Mouse (Mus musculus): Measurements from ENCODE around the gene Acss3. TPM values are rescaled to one million over a fixed set of nuclear protein-coding genes. Genes with fewer than 3 reads are reported as not detected.

The Acss3 gene
- polyA plus RNA-seq, 1 experiment from 2014 or later: 2.6 TPM

DNA sequence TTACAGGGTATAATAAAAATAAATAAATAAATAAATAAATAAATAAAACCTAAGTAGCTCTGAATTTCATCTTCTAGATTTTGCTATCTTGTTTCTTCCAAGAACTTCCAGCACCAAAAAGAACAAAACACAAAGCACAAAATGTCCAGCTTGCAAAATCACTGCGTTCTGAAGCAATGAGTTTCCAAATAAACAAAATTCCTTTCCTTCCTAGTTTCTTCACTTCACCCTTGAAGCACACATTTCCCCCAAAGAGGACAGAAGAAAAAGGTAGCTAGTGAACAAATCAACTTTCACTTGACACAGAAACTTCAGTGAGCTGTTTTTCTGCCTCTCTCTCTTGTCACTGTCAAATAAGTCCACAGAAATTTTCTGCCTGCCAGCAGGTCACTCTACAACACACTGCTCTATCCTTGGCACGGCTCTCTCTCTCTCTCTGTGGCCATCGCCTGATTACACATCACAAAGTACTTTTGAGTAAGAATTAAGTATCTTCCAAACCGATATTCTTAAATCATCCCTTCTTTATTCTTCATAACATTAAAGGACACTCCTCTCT lies 6.7 kb downstream of the Acss3 start:
- ATAC-seq (ENCODE audit: low FRiP score) (no peak), DNase-seq (ENCODE audit: low spot score, missing footprints) (no peak)
- Histone ChIP-seq H3K36me3 (ENCODE audit: control insufficient read depth, insufficient read depth, low read length) (no peaks in the 10 kb centered on the region), H3K4me2 (no peak overlapping the region), H3K9ac (ENCODE audit: low read length) (no peak overlapping the region), H3K4me1 (ENCODE audit: control insufficient read depth, insufficient read depth, low read length) (no peaks in the 10 kb centered on the region), H3K27me3 (ENCODE audit: control insufficient read depth, insufficient read depth, low read length) (no peaks in the 10 kb centered on the region), H3K9me3 (ENCODE audit: control insufficient read depth, low read length) (no peaks in the 10 kb centered on the region), H3K27ac (ENCODE audit: low read depth, low read length) (no peak overlapping the region), H3K4me3 (ENCODE audit: low read depth, low read length) (no peak overlapping the region)
- WGBS: 72% methylated on average over 4 of the region's 4 CpGs

DNA sequence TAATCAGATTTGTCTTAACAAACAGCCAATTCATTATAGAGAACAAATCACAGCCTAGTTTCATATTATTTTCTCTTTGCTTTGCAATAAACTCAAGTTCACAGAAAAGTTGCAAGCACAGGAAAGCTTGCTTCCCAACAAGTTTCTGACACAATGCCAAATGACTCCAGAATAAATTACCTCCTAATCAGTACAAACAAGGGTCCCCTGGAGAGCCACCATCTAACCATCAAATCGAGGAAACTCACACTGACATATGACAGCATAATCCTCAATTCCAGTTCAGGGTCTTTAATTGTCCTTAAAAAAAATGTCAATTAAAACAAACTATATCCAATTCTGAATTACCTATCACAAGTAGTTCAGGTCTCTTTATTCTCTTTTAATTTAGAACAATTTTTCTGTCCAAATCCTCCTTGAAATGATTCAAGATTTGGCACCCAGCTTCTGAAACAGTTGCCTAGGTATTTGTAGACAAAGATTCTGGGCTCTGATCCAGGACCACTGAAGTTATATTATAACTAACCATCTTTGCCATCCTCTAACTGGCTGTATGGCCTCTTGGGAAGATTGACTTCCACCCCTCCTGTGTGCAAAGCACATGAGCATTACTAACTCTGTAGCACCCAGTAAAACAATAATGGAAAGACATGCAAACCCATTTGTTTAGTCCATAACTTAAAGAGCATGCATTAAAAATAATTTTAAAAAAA lies 7.4 kb downstream of the Acss3 start:
- no peak overlapping the region for H3K27ac ChIP-seq (ENCODE audit: low read depth, low read length)
- no peaks in the 10 kb centered on the region for H3K4me1 ChIP-seq (ENCODE audit: control insufficient read depth, insufficient read depth, low read length)
- H3K27me3 ChIP-seq (ENCODE audit: control insufficient read depth, insufficient read depth, low read length): no peaks in the 10 kb centered on the region
- no peak overlapping the region for H3K9ac ChIP-seq (ENCODE audit: low read length)
- no peaks in the 10 kb centered on the region for H3K9me3 ChIP-seq (ENCODE audit: control insufficient read depth, low read length)
- WGBS: 36% methylated on average over 1 of the region's 1 CpGs
- no peak overlapping the region for H3K4me2 ChIP-seq
- H3K4me3 ChIP-seq (ENCODE audit: low read depth, low read length): no peak overlapping the region
- no peak for ATAC-seq (ENCODE audit: low FRiP score)
- no peaks in the 10 kb centered on the region for H3K36me3 ChIP-seq (ENCODE audit: control insufficient read depth, insufficient read depth, low read length)
- DNase-seq (ENCODE audit: low spot score, missing footprints): no peak

DNA sequence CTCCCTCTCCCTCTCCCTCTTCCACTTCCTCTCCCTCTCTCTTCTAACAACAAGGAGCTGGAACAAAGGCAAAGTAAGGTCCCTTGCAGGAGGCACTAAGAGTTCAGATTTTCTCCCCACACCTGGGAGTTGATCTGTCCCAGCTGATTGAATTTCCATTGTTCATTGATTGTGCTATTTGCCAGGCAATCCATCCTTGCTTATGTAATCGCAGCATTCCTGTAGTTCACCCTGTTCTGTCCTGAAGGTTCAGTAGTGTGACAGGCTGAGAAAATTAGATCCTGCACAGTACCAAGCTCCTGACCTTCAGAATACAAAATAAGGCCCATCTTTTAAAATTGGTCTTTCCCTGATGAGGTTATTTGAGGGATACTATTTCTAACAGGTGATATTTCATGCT lies 8.3 kb downstream of the Acss3 start:
- DNase-seq (ENCODE audit: low spot score, missing footprints): no peak
- H3K36me3 ChIP-seq (ENCODE audit: control insufficient read depth, insufficient read depth, low read length): no peaks in the 10 kb centered on the region
- no peaks in the 10 kb centered on the region for H3K4me1 ChIP-seq (ENCODE audit: control insufficient read depth, insufficient read depth, low read length)
- WGBS: 39% methylated on average over 1 of the region's 1 CpGs
- no peaks in the 10 kb centered on the region for H3K27me3 ChIP-seq (ENCODE audit: control insufficient read depth, insufficient read depth, low read length)
- H3K4me3 ChIP-seq (ENCODE audit: low read depth, low read length): no peak overlapping the region
- no peaks in the 10 kb centered on the region for H3K9me3 ChIP-seq (ENCODE audit: control insufficient read depth, low read length)
- no peak overlapping the region for H3K9ac ChIP-seq (ENCODE audit: low read length)
- no peak for ATAC-seq (ENCODE audit: low FRiP score)
- H3K4me2 ChIP-seq: no peak overlapping the region
- no peak overlapping the region for H3K27ac ChIP-seq (ENCODE audit: low read depth, low read length)

DNA sequence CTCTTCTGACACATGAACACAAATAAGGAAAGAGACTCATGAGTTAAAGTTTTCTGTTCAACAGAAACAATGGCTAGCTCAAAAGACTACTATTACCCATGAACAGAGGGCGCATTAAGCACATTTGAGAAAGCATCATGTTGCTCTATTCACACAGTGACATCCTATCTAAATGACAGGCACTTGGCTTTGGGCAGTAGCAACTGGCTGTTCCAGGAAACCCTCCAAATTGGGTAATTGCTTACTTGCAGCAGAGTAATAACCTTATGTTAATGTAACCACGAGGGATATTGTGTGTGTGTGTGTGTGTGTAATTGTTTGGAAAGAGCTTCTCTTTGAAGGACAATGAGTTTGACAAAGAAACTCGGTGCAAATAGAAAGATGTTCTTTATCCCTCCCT lies 29.0 kb downstream of the Acss3 start:
- no peak overlapping the region for H3K4me2 ChIP-seq
- 75% methylated on average over 3 of the region's 3 CpGs for WGBS
- no peaks in the 10 kb centered on the region for H3K27me3 ChIP-seq (ENCODE audit: control insufficient read depth, insufficient read depth, low read length)
- H3K9ac ChIP-seq (ENCODE audit: low read length): no peak overlapping the region
- DNase-seq (ENCODE audit: low spot score, missing footprints): no peak
- H3K9me3 ChIP-seq (ENCODE audit: control insufficient read depth, low read length): no peaks in the 10 kb centered on the region
- no peaks in the 10 kb centered on the region for H3K4me1 ChIP-seq (ENCODE audit: control insufficient read depth, insufficient read depth, low read length)
- no peak for ATAC-seq (ENCODE audit: low FRiP score)
- H3K27ac ChIP-seq (ENCODE audit: low read depth, low read length): no peak overlapping the region
- H3K36me3 ChIP-seq (ENCODE audit: control insufficient read depth, insufficient read depth, low read length): no peaks in the 10 kb centered on the region
- H3K4me3 ChIP-seq (ENCODE audit: low read depth, low read length): no peak overlapping the region

DNA sequence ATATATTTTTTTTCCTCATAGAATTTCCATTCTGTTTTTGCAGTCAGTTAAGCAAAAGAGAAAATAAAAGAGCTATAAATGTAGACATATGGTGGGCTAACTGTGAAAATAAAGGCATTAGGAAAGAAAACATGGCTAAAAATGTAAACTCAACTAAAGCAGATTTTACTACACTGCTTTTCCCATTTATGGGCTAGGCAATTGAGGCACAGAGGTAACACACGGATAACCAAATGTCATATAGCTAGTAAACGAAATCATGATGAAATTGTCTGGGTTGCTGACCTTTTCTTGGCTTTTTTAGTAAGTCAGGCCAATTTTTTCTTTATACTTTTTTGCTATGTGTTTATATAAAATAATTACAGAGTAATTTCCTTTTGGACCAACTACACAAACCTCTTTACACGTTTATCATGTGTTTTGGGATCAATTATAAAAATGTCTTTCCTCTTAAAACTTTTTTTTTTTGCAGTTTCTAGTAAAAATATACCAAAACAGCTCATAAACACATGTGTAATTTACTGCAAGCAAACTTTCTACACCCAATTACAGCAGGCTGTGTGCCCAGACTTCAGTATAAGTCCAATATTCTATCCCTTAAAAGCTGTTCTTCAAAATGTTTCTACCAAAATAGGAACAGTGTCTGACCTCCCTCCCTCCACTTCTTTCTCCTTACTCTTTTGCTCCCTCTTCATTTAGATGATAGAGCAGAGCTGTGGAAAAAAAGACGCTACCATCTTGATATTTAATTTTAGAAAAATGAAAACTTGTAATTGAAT lies 69.4 kb downstream of the Acss3 start:
- H3K4me3 ChIP-seq (ENCODE audit: low read depth, low read length): no peak overlapping the region
- ATAC-seq (ENCODE audit: low FRiP score): no peak
- DNase-seq (ENCODE audit: low spot score, missing footprints): no peak
- H3K4me1 ChIP-seq (ENCODE audit: control insufficient read depth, insufficient read depth, low read length): no peaks in the 10 kb centered on the region
- no peak overlapping the region for H3K27ac ChIP-seq (ENCODE audit: low read depth, low read length)
- WGBS: 78% methylated on average over 4 of the region's 4 CpGs
- no peak overlapping the region for H3K9ac ChIP-seq (ENCODE audit: low read length)
- no peaks in the 10 kb centered on the region for H3K36me3 ChIP-seq (ENCODE audit: control insufficient read depth, insufficient read depth, low read length)
- H3K9me3 ChIP-seq (ENCODE audit: control insufficient read depth, low read length): no peaks in the 10 kb centered on the region
- H3K27me3 ChIP-seq (ENCODE audit: control insufficient read depth, insufficient read depth, low read length): no peaks in the 10 kb centered on the region
- no peak overlapping the region for H3K4me2 ChIP-seq

DNA sequence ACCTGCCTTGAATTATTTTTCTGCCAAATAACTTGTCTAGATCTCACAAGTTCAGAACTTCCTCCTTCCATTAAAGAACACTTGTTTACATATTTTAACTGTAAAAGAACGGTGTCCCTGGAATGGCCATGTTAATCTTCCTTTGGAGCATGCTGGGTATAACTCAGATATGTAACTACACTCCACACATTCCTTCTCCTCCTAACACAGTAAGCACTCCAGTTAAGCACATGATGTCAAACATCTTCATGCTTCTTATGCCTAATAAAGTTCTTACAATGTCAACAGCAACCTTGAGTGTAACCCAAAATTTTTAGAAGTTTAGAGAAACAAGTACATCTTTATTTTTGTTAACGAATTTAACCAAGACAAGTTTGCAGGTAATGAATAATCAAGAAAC lies 73.0 kb downstream of the Acss3 start:
- ATAC-seq (ENCODE audit: low FRiP score): no peak
- DNase-seq (ENCODE audit: low spot score, missing footprints): no peak
- no peaks in the 10 kb centered on the region for H3K36me3 ChIP-seq (ENCODE audit: control insufficient read depth, insufficient read depth, low read length)
- H3K27ac ChIP-seq (ENCODE audit: low read depth, low read length): no peak overlapping the region
- 80% methylated on average over 2 of the region's 2 CpGs for WGBS
- H3K4me2 ChIP-seq: no peak overlapping the region
- H3K9me3 ChIP-seq (ENCODE audit: control insufficient read depth, low read length): no peaks in the 10 kb centered on the region
- H3K27me3 ChIP-seq (ENCODE audit: control insufficient read depth, insufficient read depth, low read length): no peaks in the 10 kb centered on the region
- H3K9ac ChIP-seq (ENCODE audit: low read length): no peak overlapping the region
- no peak overlapping the region for H3K4me3 ChIP-seq (ENCODE audit: low read depth, low read length)
- H3K4me1 ChIP-seq (ENCODE audit: control insufficient read depth, insufficient read depth, low read length): no peaks in the 10 kb centered on the region

DNA sequence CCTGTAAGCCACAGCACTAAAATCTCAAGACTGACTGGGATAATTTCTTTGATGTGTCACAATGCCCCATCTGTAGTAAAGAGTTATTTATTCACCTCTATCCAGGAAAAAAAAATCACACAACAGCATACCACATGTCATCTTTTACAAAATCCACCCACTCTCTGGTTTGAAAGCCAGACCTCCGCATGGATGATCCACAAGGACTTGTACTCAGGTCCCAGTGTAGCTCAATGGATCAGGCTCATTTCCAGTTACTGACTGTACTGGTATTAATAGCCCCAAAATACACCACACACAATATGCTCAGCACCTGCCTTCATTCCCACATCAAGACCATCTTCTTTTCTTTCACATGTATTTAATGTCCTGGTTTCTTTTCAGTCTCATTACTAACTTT lies 80.8 kb downstream of the Acss3 start:
- H3K9ac ChIP-seq (ENCODE audit: low read length): no peak overlapping the region
- no peaks in the 10 kb centered on the region for H3K36me3 ChIP-seq (ENCODE audit: control insufficient read depth, insufficient read depth, low read length)
- H3K4me2 ChIP-seq: no peak overlapping the region
- no peak overlapping the region for H3K27ac ChIP-seq (ENCODE audit: low read depth, low read length)
- no peaks in the 10 kb centered on the region for H3K27me3 ChIP-seq (ENCODE audit: control insufficient read depth, insufficient read depth, low read length)
- H3K4me1 ChIP-seq (ENCODE audit: control insufficient read depth, insufficient read depth, low read length): no peaks in the 10 kb centered on the region
- DNase-seq (ENCODE audit: low spot score, missing footprints) (no peak), ATAC-seq (ENCODE audit: low FRiP score) (no peak)
- WGBS: 97% methylated on average over 1 of the region's 1 CpGs
- no peaks in the 10 kb centered on the region for H3K9me3 ChIP-seq (ENCODE audit: control insufficient read depth, low read length)
- H3K4me3 ChIP-seq (ENCODE audit: low read depth, low read length): no peak overlapping the region

DNA sequence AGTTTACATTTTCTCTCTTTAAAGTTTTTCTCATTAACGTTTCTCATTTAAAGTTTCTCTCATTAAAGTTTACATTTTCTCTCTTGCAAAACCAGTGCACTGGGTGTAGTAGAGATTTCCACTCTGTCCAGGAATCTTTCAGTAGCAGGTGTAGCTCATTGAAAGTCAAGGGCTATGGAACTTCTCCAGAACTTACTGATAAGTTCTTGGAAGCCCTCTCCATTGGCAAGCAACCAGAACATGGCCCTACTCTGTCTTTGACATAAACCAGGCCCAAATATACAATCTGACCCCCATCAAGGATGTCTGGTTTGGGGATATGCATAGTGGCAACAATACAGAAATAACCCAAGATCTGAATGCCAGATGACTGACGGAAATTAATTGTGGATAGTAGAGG lies 82.6 kb downstream of the Acss3 start:
- no peaks in the 10 kb centered on the region for H3K36me3 ChIP-seq (ENCODE audit: control insufficient read depth, insufficient read depth, low read length)
- no peak overlapping the region for H3K4me3 ChIP-seq (ENCODE audit: low read depth, low read length)
- H3K9ac ChIP-seq (ENCODE audit: low read length): no peak overlapping the region
- ATAC-seq (ENCODE audit: low FRiP score): no peak
- no peaks in the 10 kb centered on the region for H3K27me3 ChIP-seq (ENCODE audit: control insufficient read depth, insufficient read depth, low read length)
- no peak overlapping the region for H3K27ac ChIP-seq (ENCODE audit: low read depth, low read length)
- DNase-seq (ENCODE audit: low spot score, missing footprints): no peak
- no peak overlapping the region for H3K4me2 ChIP-seq
- H3K4me1 ChIP-seq (ENCODE audit: control insufficient read depth, insufficient read depth, low read length): peaks cover 3% of the 10 kb centered on the region; the same call in 1 of the 2 replicates
- no peaks in the 10 kb centered on the region for H3K9me3 ChIP-seq (ENCODE audit: control insufficient read depth, low read length)
- WGBS: 88% methylated on average over 2 of the region's 2 CpGs

DNA sequence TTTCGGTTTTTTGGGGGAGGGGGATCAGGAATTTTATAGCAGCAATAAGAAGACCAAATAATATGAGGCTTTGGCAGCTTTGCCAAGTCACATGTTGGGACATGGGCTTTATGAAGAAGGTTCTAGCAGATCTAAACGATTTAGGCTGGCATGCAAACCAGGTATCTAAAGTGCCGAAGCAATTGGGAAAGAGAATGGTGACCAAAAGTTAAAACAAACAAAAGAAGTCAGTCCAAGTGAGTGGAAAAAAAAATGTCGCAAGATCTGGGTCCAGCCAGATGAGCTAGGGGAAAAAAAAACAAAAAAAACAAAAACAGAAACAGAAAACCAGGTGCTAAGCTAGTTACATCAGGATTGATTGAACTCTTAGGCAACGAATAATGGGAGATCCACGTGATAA lies 83.1 kb downstream of the Acss3 start:
- no peaks in the 10 kb centered on the region for H3K36me3 ChIP-seq (ENCODE audit: control insufficient read depth, insufficient read depth, low read length)
- H3K27me3 ChIP-seq (ENCODE audit: control insufficient read depth, insufficient read depth, low read length): no peaks in the 10 kb centered on the region
- no peak overlapping the region for H3K27ac ChIP-seq (ENCODE audit: low read depth, low read length)
- H3K9ac ChIP-seq (ENCODE audit: low read length): no peak overlapping the region
- no peak overlapping the region for H3K4me3 ChIP-seq (ENCODE audit: low read depth, low read length)
- 81% methylated on average over 6 of the region's 6 CpGs for WGBS
- no peak for ATAC-seq (ENCODE audit: low FRiP score)
- no peak for DNase-seq (ENCODE audit: low spot score, missing footprints)
- peaks cover 3% of the 10 kb centered on the region; the same call in 1 of the 2 replicates for H3K4me1 ChIP-seq (ENCODE audit: control insufficient read depth, insufficient read depth, low read length)
- no peak overlapping the region for H3K4me2 ChIP-seq
- no peaks in the 10 kb centered on the region for H3K9me3 ChIP-seq (ENCODE audit: control insufficient read depth, low read length)

Data from midbrain, embryonic 11.5 days (tissue).